Mouse (Mus musculus) activated CD4-positive, CD25-positive, alpha-beta regulatory T cell, adult 4 months (primary cell): ENCODE measurements around the gene Noc2l. TPM values are rescaled to one million over a fixed set of nuclear protein-coding genes. Genes with fewer than 3 reads are reported as not detected.

ENCODE experiments used
- ATAC-seq: one replicate; pipeline ENCODE4 v1.8.0; 2017
- polyA plus RNA-seq, 2 experiments: library from polyadenylated mRNA; unstranded; fragments of 100-300 nt; shearing (Covaris generic); gene quantifications; one replicate each; pipeline ENCODE4 v1.2.1; 2017

Noc2l gene
- polyA plus RNA-seq, 2 experiments from 2014 or later, result 14.5 to 15.9 TPM

- no peak for ATAC-seq
Measured at GRCm38 (mm10) chr4:156217022-156217669, 18.7 kb upstream of the Noc2l start.

- no peak for ATAC-seq
Measured at GRCm38 (mm10) chr4:156217838-156218237, 18.0 kb upstream of the Noc2l start.

GRCm38 (mm10) chr4:156219936-156220335 is 15.9 kb upstream of the Noc2l start:
- no peak for ATAC-seq

GRCm38 (mm10) chr4:156224276-156224675 is 11.5 kb upstream of the Noc2l start:
- ATAC-seq, result no peak

GRCm38 (mm10) chr4:156227752-156228392 is 7.9 kb upstream of the Noc2l start:
- ATAC-seq, result no peak

GRCm38 (mm10) chr4:156228393-156229024 is 7.3 kb upstream of the Noc2l start:
- ATAC-seq, result no peak

- no peak for ATAC-seq
Measured at GRCm38 (mm10) chr4:156234021-156234501, 1.7 kb upstream of the Noc2l start.

- peak; percentile 28 for ATAC-seq
Measured at GRCm38 (mm10) chr4:156234701-156235213, 1.1 kb upstream of the Noc2l start, which contains the start of gene Plekhn1. Gene Plekhn1, minus strand, starts transcription at chr4:156234857.

- peak; percentile 21 for ATAC-seq
Measured at GRCm38 (mm10) chr4:156235360-156235770, 445 bp upstream of the Noc2l start.

- ATAC-seq, result no peak
Measured at GRCm38 (mm10) chr4:156236651-156237447, 1.0 kb downstream of the Noc2l start.

- no peak for ATAC-seq
Measured at GRCm38 (mm10) chr4:156249567-156249966, 13.8 kb downstream of the Noc2l start.

GRCm38 (mm10) chr4:156251081-156251480 is 15.3 kb downstream of the Noc2l start:
- no peak for ATAC-seq

GRCm38 (mm10) chr4:156252140-156252539 is 16.3 kb downstream of the Noc2l start:
- ATAC-seq, result no peak

- ATAC-seq, result no peak
Measured at GRCm38 (mm10) chr4:156252619-156253018, 16.8 kb downstream of the Noc2l start.

GRCm38 (mm10) chr4:156253043-156253442 is 17.2 kb downstream of the Noc2l start:
- no peak for ATAC-seq

GRCm38 (mm10) chr4:156254361-156255077 is 18.7 kb downstream of the Noc2l start:
- peak; percentile 32 for ATAC-seq

GRCm38 (mm10) chr4:156255078-156255839 is 19.4 kb downstream of the Noc2l start, which contains the start of gene Samd11:
Gene Samd11, minus strand, starts transcription at chr4:156255657.
- ATAC-seq, result peak; percentile 84
